Mouse (Mus musculus): ENCODE data around the gene Adgrv1. TPM values are rescaled to one million over a fixed set of nuclear protein-coding genes. Genes with fewer than 3 reads are reported as not detected.
"Not testable (repeated sequence)": the region's sequence is repeated elsewhere in the genome, so short reads cannot be mapped to it uniquely, and the experiment has no call there.

The Adgrv1 gene
- 10.9 and 16.9 TPM in 2 replicates for polyA plus RNA-seq (2016; fragmentation: Nextera tagmentation; extraction: Ambion mirVana)

DNA sequence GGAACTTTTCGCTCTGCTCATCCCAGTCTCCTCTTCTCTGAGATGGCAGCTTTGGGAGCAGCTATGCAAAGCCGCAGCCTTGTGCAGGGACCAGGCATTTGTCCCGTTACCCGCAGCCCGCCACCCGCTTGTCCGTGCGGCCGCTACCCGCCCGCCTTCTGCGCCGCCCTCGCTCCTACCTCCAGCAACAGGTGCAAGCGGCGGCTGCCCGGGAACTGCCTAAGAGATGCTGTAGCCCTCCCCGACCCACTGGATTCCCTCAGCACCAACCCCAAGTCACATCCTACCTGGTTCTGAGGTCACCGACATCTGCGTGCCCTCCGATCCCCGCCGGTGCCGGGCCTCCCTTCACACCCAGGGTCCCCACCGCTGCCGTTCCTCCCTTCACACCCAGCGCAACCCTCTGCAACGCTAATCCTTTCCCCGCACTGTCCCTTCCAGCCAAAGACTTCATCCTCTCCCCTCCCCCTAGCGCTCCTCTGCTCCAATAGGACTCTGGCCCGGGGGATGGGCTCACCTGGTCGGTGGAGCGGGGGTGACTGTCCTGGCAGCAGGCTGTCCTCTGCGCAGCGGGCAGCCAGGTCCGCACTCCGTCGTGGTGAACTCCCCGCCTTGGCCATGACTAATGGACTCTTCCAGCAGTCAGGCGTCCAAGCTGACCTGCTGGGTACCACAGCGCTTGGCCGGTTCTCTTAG is at the start of gene Adgrv1:
TSS of gene Adgrv1 (minus strand) at position 435 of the 696 bp plus-strand sequence.
- H3K36me3 ChIP-seq (replicated peaks): no peaks in the 10 kb centered on the region
- H3K9me3 ChIP-seq: no peaks in the 10 kb centered on the region
- H3K4me3 ChIP-seq: peak within 1 kb of the TSS; percentile 73
- H3K27ac ChIP-seq (replicated peaks): peak within 1 kb of the TSS; percentile 81
- under 1% methylated on average over 42 of the region's 42 CpGs for WGBS
- peaks cover 33% of the 10 kb centered on the region for H3K27me3 ChIP-seq (replicated peaks; ENCODE audit: low read depth, poor library complexity, severe bottlenecking)
- H3K4me1 ChIP-seq: peaks cover 21% of the 10 kb centered on the region
- DNase-seq (ENCODE audit: low spot score): peak; percentile 95

DNA sequence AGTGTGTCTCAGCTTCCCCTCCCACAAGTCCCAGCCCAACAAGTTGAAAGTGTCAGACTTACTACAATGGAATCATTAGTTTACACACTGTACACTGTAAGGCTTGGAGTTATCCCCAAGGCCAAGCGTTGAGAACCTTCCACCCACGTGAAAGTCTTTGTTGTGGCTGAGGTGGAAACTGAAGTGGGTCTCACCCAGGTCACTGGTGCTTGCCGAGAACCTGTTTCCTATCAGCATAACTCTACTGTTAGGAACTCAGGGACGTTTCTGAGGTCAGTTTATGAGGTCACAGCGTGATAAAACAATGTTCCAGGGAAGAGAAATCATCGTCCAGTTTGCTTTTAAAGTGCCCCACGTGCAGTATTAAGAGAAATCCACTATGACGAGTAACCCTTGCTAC is 42.4 kb upstream of the Adgrv1 start:
- H3K27ac ChIP-seq (replicated peaks): no peak overlapping the region
- H3K4me3 ChIP-seq: no peak overlapping the region
- no peaks in the 10 kb centered on the region for H3K27me3 ChIP-seq (replicated peaks; ENCODE audit: low read depth, poor library complexity, severe bottlenecking)
- 88% methylated on average over 8 of the region's 8 CpGs for WGBS
- H3K4me1 ChIP-seq: no peaks in the 10 kb centered on the region
- peaks cover 59% of the 10 kb centered on the region for H3K36me3 ChIP-seq (replicated peaks)
- DNase-seq (ENCODE audit: low spot score): no peak
- no peaks in the 10 kb centered on the region for H3K9me3 ChIP-seq

DNA sequence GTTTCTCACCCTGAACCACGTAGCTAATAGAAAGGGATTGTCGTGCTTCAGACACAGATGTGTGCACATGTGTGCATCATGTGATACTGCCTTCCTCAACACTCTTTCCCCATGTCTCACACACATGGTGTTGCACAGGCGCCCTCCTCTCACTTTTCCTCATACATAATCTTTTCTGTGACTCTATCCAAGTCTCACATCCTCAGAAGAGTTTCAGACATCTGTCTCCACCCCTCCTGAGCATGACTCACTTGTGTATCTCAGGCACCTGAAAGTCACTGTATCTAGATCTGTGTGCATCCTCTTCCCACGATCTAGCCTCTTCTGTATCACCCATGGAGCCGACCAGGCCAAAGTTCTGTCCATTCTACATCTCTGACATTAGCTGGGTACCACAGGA is 34.8 kb upstream of the Adgrv1 start:
- no peak for DNase-seq (ENCODE audit: low spot score)
- Histone ChIP-seq H3K9me3 (no peaks in the 10 kb centered on the region), H3K4me1 (no peaks in the 10 kb centered on the region), H3K36me3 (replicated peaks) (peaks cover 71% of the 10 kb centered on the region), H3K27ac (replicated peaks) (no peak overlapping the region), H3K4me3 (no peak overlapping the region), H3K27me3 (replicated peaks; ENCODE audit: low read depth, poor library complexity, severe bottlenecking) (no peaks in the 10 kb centered on the region)
- WGBS: 89% methylated on average over 5 of the region's 5 CpGs

DNA sequence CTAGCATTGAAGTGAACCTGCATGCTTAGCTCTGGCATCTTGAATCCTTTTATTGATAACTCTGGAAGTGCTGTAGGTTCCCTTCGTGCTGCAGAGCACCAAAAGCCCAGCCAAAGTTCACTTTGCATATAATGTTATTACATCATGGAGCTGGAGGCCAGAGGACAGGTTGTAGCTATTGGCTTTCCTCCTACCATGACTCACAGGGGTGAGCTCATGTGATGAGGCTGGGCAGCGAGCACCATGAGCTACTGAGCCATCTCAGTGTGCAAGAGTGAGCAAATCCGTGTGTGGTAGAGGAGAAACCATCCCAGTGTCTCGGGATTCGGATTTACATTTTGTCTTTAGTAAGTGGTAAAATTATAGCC is 31.4 kb upstream of the Adgrv1 start:
- no peaks in the 10 kb centered on the region for H3K27me3 ChIP-seq (replicated peaks; ENCODE audit: low read depth, poor library complexity, severe bottlenecking)
- no peaks in the 10 kb centered on the region for H3K9me3 ChIP-seq
- no peak overlapping the region for H3K27ac ChIP-seq (replicated peaks)
- 91% methylated on average over 5 of the region's 5 CpGs for WGBS
- H3K36me3 ChIP-seq (replicated peaks): peaks cover 64% of the 10 kb centered on the region
- no peak for DNase-seq (ENCODE audit: low spot score)
- H3K4me3 ChIP-seq: no peak overlapping the region
- no peaks in the 10 kb centered on the region for H3K4me1 ChIP-seq

DNA sequence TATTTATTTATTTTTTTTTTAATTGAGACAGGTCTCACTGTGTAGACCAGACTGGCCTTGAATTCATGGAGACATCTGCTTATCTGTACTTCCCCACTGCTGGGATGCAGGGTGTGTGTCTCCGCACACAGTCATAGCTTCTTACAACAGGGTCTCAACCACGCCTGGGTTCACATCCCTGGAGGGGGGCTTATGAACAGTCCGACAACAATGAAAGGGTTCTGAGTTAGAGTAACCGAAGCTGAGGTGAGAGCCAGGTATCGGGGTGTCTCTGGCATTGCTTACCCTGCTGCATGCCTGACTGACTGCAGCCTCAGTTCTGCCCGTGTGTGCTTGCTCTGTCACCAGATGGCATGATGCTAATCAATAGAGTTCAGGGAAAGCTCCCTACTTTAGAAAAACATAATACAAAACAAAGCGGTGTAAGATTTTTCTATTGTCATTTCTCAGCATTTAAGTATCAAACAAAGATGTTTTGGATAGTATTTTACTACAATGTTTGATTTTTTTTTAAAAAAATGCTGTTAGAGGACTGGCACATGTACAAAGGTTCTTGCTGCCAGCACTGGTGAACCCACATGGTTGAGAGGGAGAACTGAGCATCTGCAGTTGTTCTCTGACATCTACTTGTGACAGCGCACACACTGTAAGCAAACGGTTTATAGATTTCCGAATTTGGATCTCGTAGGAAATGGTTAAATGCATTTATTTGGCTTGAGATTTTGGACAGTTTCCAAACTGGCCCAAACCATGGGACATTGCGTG is 30.8 kb upstream of the Adgrv1 start:
- Histone ChIP-seq H3K4me1 (peaks cover 3% of the 10 kb centered on the region), H3K36me3 (replicated peaks) (peaks cover 58% of the 10 kb centered on the region), H3K27me3 (replicated peaks; ENCODE audit: low read depth, poor library complexity, severe bottlenecking) (no peaks in the 10 kb centered on the region), H3K27ac (replicated peaks) (no peak overlapping the region), H3K9me3 (no peaks in the 10 kb centered on the region), H3K4me3 (no peak overlapping the region)
- no peak for DNase-seq (ENCODE audit: low spot score)
- WGBS: 91% methylated on average over 12 of the region's 12 CpGs

DNA sequence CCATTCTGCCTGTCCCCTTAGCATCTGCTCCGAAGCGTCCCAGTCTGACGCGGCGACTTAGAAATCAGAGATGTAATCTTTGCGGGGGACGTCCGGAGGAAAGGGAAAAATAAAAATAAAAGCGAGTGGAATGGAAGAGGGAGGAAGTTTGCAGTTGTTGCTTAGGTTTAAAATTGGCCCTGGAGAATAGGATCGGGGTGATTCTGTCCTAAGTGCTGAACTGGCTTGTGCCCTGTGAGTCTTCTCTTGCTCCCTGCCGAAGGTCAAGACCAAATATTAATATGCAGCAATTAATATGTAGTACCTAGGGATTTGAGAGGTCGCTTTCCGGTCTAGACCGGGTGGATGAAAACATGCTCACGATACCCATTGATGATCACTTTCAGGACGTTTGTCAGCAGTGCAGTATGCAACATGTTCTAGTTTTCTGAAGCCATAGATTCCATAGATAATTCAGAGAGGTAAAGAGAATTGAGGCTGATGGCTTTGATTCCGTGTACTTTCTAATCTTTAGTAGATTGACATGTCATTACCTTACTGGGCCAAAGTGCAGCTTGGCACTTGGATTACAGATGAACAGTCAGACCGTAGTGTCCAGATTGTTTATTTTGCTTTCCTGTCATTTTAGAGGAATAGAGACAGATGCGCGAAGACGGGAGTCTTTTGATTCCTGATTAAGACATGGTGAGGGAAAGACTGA is 25.2 kb upstream of the Adgrv1 start:
- no peak for DNase-seq (ENCODE audit: low spot score)
- Histone ChIP-seq H3K36me3 (replicated peaks) (peaks cover 10% of the 10 kb centered on the region), H3K4me1 (peaks cover 18% of the 10 kb centered on the region), H3K4me3 (peak overlapping the region; percentile 84), H3K27me3 (replicated peaks; ENCODE audit: low read depth, poor library complexity, severe bottlenecking) (no peaks in the 10 kb centered on the region), H3K27ac (replicated peaks) (peak overlapping the region; percentile 90), H3K9me3 (no peaks in the 10 kb centered on the region)
- WGBS: 15% methylated on average over 21 of the region's 21 CpGs

DNA sequence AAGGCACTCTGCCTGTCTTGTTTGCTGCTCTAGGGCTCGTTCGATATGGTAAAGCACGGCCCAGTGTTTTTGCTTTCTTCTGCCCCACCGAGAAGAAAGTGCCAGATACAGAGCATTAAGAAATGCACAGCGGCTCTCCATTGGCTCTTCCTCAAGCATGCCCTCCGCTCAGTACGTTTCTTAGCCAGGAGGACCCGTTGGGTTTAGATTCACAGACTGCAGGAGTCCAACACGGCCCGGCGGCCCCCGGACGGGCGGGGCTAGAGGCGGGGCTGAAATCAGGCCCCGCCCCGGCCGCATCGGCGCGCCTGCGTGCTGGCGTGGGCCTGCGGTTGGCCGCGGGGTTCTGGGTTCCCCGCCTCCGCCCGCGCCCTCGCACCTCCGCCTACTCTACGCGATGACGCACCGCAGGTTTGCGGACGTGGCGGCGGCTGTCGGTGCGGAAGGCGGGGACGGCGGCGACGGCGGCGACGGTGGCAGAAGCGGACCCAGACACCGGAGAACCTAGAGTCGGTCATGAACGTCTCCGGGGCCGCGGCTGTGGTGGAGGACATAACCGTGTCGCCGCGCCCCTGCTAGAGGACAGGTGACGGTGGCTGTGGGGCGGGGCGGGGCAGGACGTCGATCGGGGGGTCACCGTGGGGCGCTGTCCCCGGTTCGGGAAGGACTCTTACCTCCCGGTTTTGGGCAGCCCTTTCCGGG is 24.5 kb upstream of the Adgrv1 start, which contains the start of gene Lysmd3:
TSS of gene Lysmd3 (plus strand) at position 313 of the 702 bp plus-strand sequence.
- DNase-seq (ENCODE audit: low spot score): peak; percentile 96
- H3K27me3 ChIP-seq (replicated peaks; ENCODE audit: low read depth, poor library complexity, severe bottlenecking): no peaks in the 10 kb centered on the region
- H3K4me3 ChIP-seq: peak within 1 kb of the TSS; percentile 84
- peaks cover 10% of the 10 kb centered on the region for H3K36me3 ChIP-seq (replicated peaks)
- WGBS: 1% methylated on average over 73 of the region's 73 CpGs
- peak within 1 kb of the TSS; percentile 90 for H3K27ac ChIP-seq (replicated peaks)
- H3K4me1 ChIP-seq: peaks cover 18% of the 10 kb centered on the region
- H3K9me3 ChIP-seq: no peaks in the 10 kb centered on the region

DNA sequence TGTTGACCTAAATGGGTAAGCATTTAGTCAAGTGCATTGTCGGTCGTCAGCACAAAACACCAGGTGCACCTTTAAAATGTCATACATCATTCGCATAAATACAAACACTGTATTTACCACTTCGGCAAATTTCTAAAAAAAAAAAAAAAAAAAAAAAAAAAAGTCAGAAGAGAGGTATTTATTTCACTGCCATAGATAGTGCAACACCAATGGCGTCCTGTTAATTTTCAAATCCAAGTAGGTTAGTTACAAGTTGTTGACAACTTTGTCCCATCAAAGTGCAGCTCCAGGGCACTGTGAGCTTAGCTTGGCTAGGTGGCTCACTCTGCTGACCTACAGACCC is 24.0 kb upstream of the Adgrv1 start:
- WGBS: 18% methylated on average over 5 of the region's 5 CpGs
- no peak for DNase-seq (ENCODE audit: low spot score)
- Histone ChIP-seq H3K36me3 (replicated peaks) (peaks cover 10% of the 10 kb centered on the region), H3K4me1 (peaks cover 18% of the 10 kb centered on the region), H3K4me3 (peak overlapping the region; percentile 84), H3K9me3 (no peaks in the 10 kb centered on the region), H3K27ac (replicated peaks) (peak overlapping the region; percentile 90), H3K27me3 (replicated peaks; ENCODE audit: low read depth, poor library complexity, severe bottlenecking) (no peaks in the 10 kb centered on the region)

DNA sequence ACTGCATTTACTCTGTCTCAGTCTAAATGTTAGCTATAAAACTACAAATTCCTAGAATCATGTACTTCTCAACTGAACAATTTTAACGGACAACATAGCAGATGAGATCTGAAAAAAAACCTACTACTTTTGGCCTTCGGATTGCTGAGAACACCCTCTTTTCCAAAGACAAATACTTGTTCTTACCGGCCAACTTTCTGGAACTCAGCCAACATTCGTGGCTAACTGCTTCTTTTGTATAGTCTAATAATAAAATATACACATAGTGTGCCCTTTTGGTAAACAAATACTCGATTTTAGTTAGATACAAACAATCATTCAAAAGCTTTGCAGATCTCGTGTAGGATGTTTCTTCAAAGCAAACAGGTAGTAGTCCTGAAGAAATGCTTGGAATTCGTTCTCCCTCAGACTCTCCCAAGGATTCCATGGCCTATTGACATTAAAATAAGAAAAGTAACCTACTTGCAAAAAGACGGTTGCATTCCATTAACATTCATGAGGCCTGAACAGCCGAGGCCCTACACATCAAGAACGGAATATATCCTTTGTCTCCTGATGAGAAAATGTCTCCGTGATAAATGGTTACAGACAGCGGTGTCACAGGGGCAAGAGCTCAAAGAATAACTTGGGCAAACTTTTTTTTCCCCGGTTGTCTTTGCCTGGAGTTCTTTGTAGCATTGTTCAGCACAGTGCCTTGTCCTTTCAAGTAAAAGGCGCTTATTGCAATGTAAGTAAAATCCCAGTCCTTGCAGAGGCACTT is 23.3 kb upstream of the Adgrv1 start:
- H3K4me3 ChIP-seq: peak overlapping the region; percentile 84
- peaks cover 18% of the 10 kb centered on the region for H3K4me1 ChIP-seq
- peak; percentile 25 for DNase-seq (ENCODE audit: low spot score)
- H3K36me3 ChIP-seq (replicated peaks): peaks cover 5% of the 10 kb centered on the region; the same call in 1 of the 2 replicates
- 25% methylated on average over 14 of the region's 14 CpGs for WGBS
- no peaks in the 10 kb centered on the region for H3K9me3 ChIP-seq
- no peaks in the 10 kb centered on the region for H3K27me3 ChIP-seq (replicated peaks; ENCODE audit: low read depth, poor library complexity, severe bottlenecking)
- H3K27ac ChIP-seq (replicated peaks): peak overlapping the region; percentile 90

DNA sequence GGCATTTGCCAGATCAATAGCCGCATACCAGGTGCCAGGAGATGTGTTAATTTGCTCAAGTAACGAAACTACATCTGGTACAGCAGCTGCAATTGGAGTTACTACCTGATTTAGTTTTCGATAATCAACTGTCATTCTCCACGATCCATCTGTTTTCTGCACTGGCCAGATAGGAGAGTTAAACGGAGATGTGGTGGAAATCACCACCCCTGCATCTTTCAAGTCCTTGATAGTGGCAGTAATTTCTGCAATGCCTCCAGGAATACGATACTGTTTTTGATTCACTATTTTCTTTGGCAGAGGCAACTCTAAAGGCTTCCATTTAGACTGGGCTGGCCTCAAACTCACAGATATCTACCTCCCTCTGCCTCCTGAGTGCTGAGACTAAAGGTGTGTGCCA is 17.4 kb upstream of the Adgrv1 start:
- not testable (repeated sequence) for H3K4me3 ChIP-seq; H3K4me1 ChIP-seq; H3K27ac ChIP-seq (replicated peaks); H3K9me3 ChIP-seq; H3K27me3 ChIP-seq (replicated peaks; ENCODE audit: low read depth, poor library complexity, severe bottlenecking); H3K36me3 ChIP-seq (replicated peaks); DNase-seq (ENCODE audit: low spot score)
- 78% methylated on average over 5 of the region's 6 CpGs for WGBS

DNA sequence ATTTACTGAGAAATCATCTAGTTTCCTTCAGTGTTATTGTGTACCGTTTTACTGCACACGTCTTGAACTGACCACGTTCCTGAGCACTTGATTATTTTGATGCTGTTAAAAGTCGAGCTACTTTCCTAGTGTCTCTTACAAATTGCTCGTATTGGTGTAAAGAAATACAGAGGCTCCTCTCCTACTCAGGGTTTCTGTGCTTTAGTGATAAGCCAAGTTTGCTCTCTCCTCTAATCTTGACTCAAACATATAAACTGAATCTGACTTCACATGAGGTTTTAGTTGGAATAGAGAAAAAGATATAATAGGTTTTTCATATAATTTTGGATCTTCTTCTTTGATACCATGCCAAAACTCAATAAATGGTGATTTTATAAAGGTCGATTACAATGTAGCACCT is 13.4 kb upstream of the Adgrv1 start:
- 89% methylated on average over 6 of the region's 6 CpGs for WGBS
- no peaks in the 10 kb centered on the region for H3K9me3 ChIP-seq
- no peak for DNase-seq (ENCODE audit: low spot score)

More for the DNA sequence above, 13.4 kb upstream of the Adgrv1 start:
- Histone ChIP-seq H3K27me3 (replicated peaks; ENCODE audit: low read depth, poor library complexity, severe bottlenecking) (no peaks in the 10 kb centered on the region), H3K36me3 (replicated peaks) (no peaks in the 10 kb centered on the region), H3K4me1 (peaks cover 8% of the 10 kb centered on the region), H3K27ac (replicated peaks) (no peak overlapping the region), H3K4me3 (no peak overlapping the region)

Measured in embryonic facial prominence, embryonic 10.5 days (tissue).